ENCODE assay signal across 28 mouse cellular contexts in the genomic region with DNA sequence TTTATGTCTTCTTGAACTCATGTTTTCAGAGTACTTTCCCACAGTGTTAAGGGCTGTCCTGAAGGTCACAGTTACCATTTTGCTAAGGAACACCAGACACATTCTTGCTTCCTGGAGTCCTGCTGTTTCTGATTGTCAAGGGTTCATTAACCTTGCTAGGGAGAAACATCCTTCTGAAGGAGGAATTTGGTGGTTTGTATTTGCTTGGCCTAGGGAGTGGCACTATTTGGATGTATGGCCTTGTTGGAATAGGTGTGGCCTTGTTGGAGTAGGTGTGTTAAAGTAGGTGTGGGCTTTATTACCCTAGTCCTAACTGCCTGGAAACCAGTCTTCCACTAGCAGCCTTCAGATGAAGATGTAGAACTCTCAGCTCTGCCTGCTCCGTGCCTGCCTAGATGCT.
DNase-seq lines count a peak whose midpoint lies in the region; ATAC-seq and TF ChIP-seq lines count a peak whose summit lies in the region.
"Had no signal": no experiment of that assay in that cellular context is flagged by ENCODE, and none has a peak within 500 bp of the region (broad histone marks: within the 10 kb centered on the region; RNA-seq: fewer than 3 reads in every experiment).

No protein-coding gene starts in this region.

- no peak overlapping the region for H3K4me2 ChIP-seq in intestine, embryonic 14.5 days (ENCODE audit: low read length)
- H3K4me2 ChIP-seq in intestine, postnatal 0 days (replicated peaks; ENCODE audit: low read depth) = no peak overlapping the region
- no peak overlapping the region for H3K4me2 ChIP-seq in intestine, embryonic 15.5 days (replicated peaks)
- H3K4me2 ChIP-seq in stomach, postnatal 0 days (replicated peaks; ENCODE audit: low read depth) = no peak overlapping the region
- H3K4me2 ChIP-seq: embryonic facial prominence, embryonic 13.5 days; forebrain, embryonic 12.5 days; heart, embryonic 11.5 days; hindbrain, embryonic 12.5 days; hindbrain, embryonic 15.5 days had no signal

- 79% methylated on average over 1 of the region's 1 CpGs for WGBS in intestine, embryonic 14.5 days
- 50% methylated on average over 1 of the region's 1 CpGs for WGBS in intestine, postnatal 0 days
- 67% methylated on average over 1 of the region's 1 CpGs for WGBS in intestine, embryonic 15.5 days
- 80% methylated on average over 1 of the region's 1 CpGs for WGBS in stomach, postnatal 0 days

- TF ChIP-seq CTCF in intestine, postnatal 0 days (IDR thresholded peaks at IDR 0.05; ENCODE audit: low read depth) = no peak
- TF ChIP-seq CTCF in stomach, postnatal 0 days (IDR thresholded peaks at IDR 0.05; ENCODE audit: low read depth) = no peak

- no peaks in the 10 kb centered on the region for H3K4me1 ChIP-seq in intestine, embryonic 14.5 days (replicated peaks; ENCODE audit: control insufficient read depth, insufficient read depth, low read length)
- H3K4me1 ChIP-seq in intestine, postnatal 0 days (replicated peaks; ENCODE audit: control insufficient read depth, insufficient read depth, low read length) = no peaks in the 10 kb centered on the region
- no peaks in the 10 kb centered on the region for H3K4me1 ChIP-seq in intestine, embryonic 15.5 days (replicated peaks)
- H3K4me1 ChIP-seq in stomach, postnatal 0 days (replicated peaks; ENCODE audit: control insufficient read depth, insufficient read depth) = no peaks in the 10 kb centered on the region
- H3K4me1 ChIP-seq: embryonic facial prominence, embryonic 10.5 days; embryonic facial prominence, embryonic 13.5 days; forebrain, embryonic 12.5 days; hindbrain, embryonic 12.5 days; hindbrain, embryonic 15.5 days had no signal

- H3K27ac ChIP-seq in intestine, embryonic 14.5 days (ENCODE audit: low read depth) = no peak overlapping the region
- no peak overlapping the region for H3K27ac ChIP-seq in intestine, postnatal 0 days (ENCODE audit: low read depth, low read length)
- H3K27ac ChIP-seq in intestine, embryonic 15.5 days = no peak overlapping the region
- no peak overlapping the region for H3K27ac ChIP-seq in stomach, postnatal 0 days (replicated peaks)
- H3K27ac ChIP-seq: embryonic facial prominence, embryonic 10.5 days; embryonic facial prominence, embryonic 13.5 days; forebrain, embryonic 12.5 days; hindbrain, embryonic 12.5 days; hindbrain, embryonic 15.5 days had no signal

- no peaks in the 10 kb centered on the region for H3K9me3 ChIP-seq in intestine, embryonic 14.5 days (ENCODE audit: control insufficient read depth, low read length)
- H3K9me3 ChIP-seq in intestine, postnatal 0 days (ENCODE audit: control insufficient read depth) = no peaks in the 10 kb centered on the region
- no peaks in the 10 kb centered on the region for H3K9me3 ChIP-seq in intestine, embryonic 15.5 days
- H3K9me3 ChIP-seq in stomach, postnatal 0 days (ENCODE audit: control insufficient read depth, low read length) = no peaks in the 10 kb centered on the region
- H3K9me3 ChIP-seq: embryonic facial prominence, embryonic 10.5 days; embryonic facial prominence, embryonic 13.5 days; forebrain, embryonic 12.5 days; G1E; hindbrain, embryonic 12.5 days; hindbrain, embryonic 15.5 days had no signal

- H3K4me3 ChIP-seq in intestine, embryonic 14.5 days (ENCODE audit: low read depth, low read length) = no peak overlapping the region
- H3K4me3 ChIP-seq in intestine, postnatal 0 days (ENCODE audit: low read depth, low read length) = no peak overlapping the region
- H3K4me3 ChIP-seq in intestine, embryonic 15.5 days (replicated peaks) = no peak overlapping the region
- no peak overlapping the region for H3K4me3 ChIP-seq in stomach, postnatal 0 days (ENCODE audit: low read depth, low read length)
- H3K4me3 ChIP-seq: embryonic facial prominence, embryonic 10.5 days; embryonic facial prominence, embryonic 13.5 days; erythroblast, embryonic 14.5 days; forebrain, embryonic 12.5 days; hindbrain, embryonic 12.5 days; hindbrain, embryonic 15.5 days had no signal

- no peaks in the 10 kb centered on the region for H3K27me3 ChIP-seq in intestine, embryonic 14.5 days (replicated peaks; ENCODE audit: control insufficient read depth, insufficient read depth, low read length)
- H3K27me3 ChIP-seq in intestine, postnatal 0 days (replicated peaks; ENCODE audit: control insufficient read depth, insufficient read depth, low read length) = no peaks in the 10 kb centered on the region
- no peaks in the 10 kb centered on the region for H3K27me3 ChIP-seq in intestine, embryonic 15.5 days (replicated peaks)
- H3K27me3 ChIP-seq in stomach, postnatal 0 days (ENCODE audit: control insufficient read depth, insufficient read depth, low read length) = no peaks in the 10 kb centered on the region
- H3K27me3 ChIP-seq: embryonic facial prominence, embryonic 13.5 days; forebrain, embryonic 12.5 days; hindbrain, embryonic 12.5 days; hindbrain, embryonic 15.5 days had no signal

- no peak for TF ChIP-seq EP300 in stomach, postnatal 0 days (optimal IDR thresholded peaks at IDR 0.05)

- DNase-seq in intestine, embryonic 14.5 days (ENCODE audit: low spot score) = no peak
- DNase-seq in R1 (ENCODE audit: low read depth, low spot score) = peak; percentile 98
- DNase-seq in stomach, postnatal 0 days (ENCODE audit: low spot score) = no peak
- no peak for DNase-seq in natural killer cell, adult 2 months (ENCODE audit: low spot score in 2 of 2)
- no peak for DNase-seq in gastrocnemius, postnatal 10 days
- no peak for DNase-seq in cerebellum, postnatal 36 days
- DNase-seq: adrenal gland, adult 2 months; adrenal gland, postnatal 14 days; cerebellum, adult 11 months; cerebellum, adult 2 months; cerebellum, adult 9-11 months; cerebellum, postnatal 25 days; embryo, embryonic 11 days; gastrocnemius, postnatal 14 days; heart, adult 11 months; kidney, adult 11 months had no signal

- H3K9ac ChIP-seq in intestine, embryonic 14.5 days (ENCODE audit: low read length) = no peak overlapping the region
- no peak overlapping the region for H3K9ac ChIP-seq in intestine, postnatal 0 days (ENCODE audit: low read depth, low read length)
- H3K9ac ChIP-seq in intestine, embryonic 15.5 days = no peak overlapping the region
- H3K9ac ChIP-seq in stomach, postnatal 0 days (ENCODE audit: low read length) = no peak overlapping the region
- H3K9ac ChIP-seq: embryonic facial prominence, embryonic 13.5 days; forebrain, embryonic 12.5 days; hindbrain, embryonic 12.5 days; hindbrain, embryonic 15.5 days had no signal

- H3K36me3 ChIP-seq in intestine, embryonic 14.5 days (ENCODE audit: control insufficient read depth, insufficient read depth, low read length) = no peaks in the 10 kb centered on the region
- no peaks in the 10 kb centered on the region for H3K36me3 ChIP-seq in intestine, postnatal 0 days (ENCODE audit: control insufficient read depth, insufficient read depth)
- no peaks in the 10 kb centered on the region for H3K36me3 ChIP-seq in intestine, embryonic 15.5 days
- H3K36me3 ChIP-seq in stomach, postnatal 0 days (ENCODE audit: control insufficient read depth, insufficient read depth, low read length) = no peaks in the 10 kb centered on the region
- H3K36me3 ChIP-seq: embryonic facial prominence, embryonic 10.5 days; embryonic facial prominence, embryonic 13.5 days; forebrain, embryonic 12.5 days; G1E; hindbrain, embryonic 12.5 days; hindbrain, embryonic 15.5 days had no signal

- ATAC-seq in intestine, embryonic 14.5 days (replicated peaks; ENCODE audit: low FRiP score, low TSS enrichment, low read depth) = 0 out of 2 replicates have a peak, but pooled peaks have one; percentile 70
- ATAC-seq in intestine, postnatal 0 days = no peak
- ATAC-seq in intestine, embryonic 15.5 days = peak; percentile 53
- peak; percentile 53; the same call in 1 of the 2 replicates for ATAC-seq in stomach, postnatal 0 days (ENCODE audit: low FRiP score, low TSS enrichment)
- ATAC-seq: forebrain, embryonic 16.5 days; Patski had no signal
